20 mouse cellular contexts compared by ENCODE assay signal in the genomic region with DNA sequence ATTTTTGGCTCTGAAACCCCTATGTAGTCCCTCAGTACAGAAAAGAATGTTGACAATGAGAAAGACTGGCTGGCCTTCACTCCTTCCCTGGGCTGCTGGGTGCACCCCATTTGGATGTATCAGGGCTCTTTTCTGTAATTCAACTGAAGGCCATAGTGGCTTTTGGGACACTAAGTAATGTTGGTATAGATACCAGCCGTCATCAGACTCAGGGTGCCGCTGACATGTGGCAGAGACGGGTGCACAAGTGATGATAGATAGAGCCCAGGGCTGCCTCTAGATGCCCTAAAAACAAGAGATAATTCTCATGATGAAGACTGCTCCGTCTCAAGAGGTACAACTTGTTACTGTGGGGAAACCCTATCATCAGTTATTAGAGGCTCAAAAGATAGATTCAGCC.
A peak's percentile ranks its signal among the peaks of the same experiment; 100 is the strongest.
DNase-seq lines count a peak whose midpoint lies in the region; ATAC-seq lines count a peak whose summit lies in the region.
"Had no signal": no experiment of that assay in that cellular context is flagged by ENCODE, and none has a peak within 500 bp of the region (broad histone marks: within the 10 kb centered on the region; RNA-seq: fewer than 3 reads in every experiment).

No protein-coding gene starts in this region.

- H3K27ac ChIP-seq in heart, embryonic 12.5 days (ENCODE audit: poor library complexity, severe bottlenecking): no peak overlapping the region
- 0 out of 2 replicates have a peak overlapping the region, but pooled peaks have one; percentile 39 for H3K27ac ChIP-seq in heart, embryonic 16.5 days (ENCODE audit: low read length)
- H3K27ac ChIP-seq in kidney, embryonic 14.5 days (ENCODE audit: low read depth, low read length): no peak overlapping the region
- H3K27ac ChIP-seq: embryonic facial prominence, embryonic 12.5 days; forebrain, embryonic 15.5 days; hindbrain, embryonic 12.5 days had no signal

- H3K4me1 ChIP-seq in heart, embryonic 12.5 days (replicated peaks): peaks cover 28% of the 10 kb centered on the region
- peaks cover 13% of the 10 kb centered on the region for H3K4me1 ChIP-seq in heart, embryonic 16.5 days (ENCODE audit: control insufficient read depth, insufficient read depth, low read length)
- H3K4me1 ChIP-seq in kidney, embryonic 14.5 days (ENCODE audit: control insufficient read depth, insufficient read depth, low read length): no peaks in the 10 kb centered on the region
- H3K4me1 ChIP-seq: embryonic facial prominence, embryonic 12.5 days had no signal

- no peak overlapping the region for H3K4me2 ChIP-seq in heart, embryonic 12.5 days
- H3K4me2 ChIP-seq in heart, embryonic 16.5 days (ENCODE audit: low read depth, low read length): 0 out of 2 replicates have a peak overlapping the region, but pooled peaks have one; percentile 12
- no peak overlapping the region for H3K4me2 ChIP-seq in kidney, embryonic 14.5 days (replicated peaks; ENCODE audit: low read depth, low read length)
- H3K4me2 ChIP-seq: embryonic facial prominence, embryonic 12.5 days; forebrain, embryonic 15.5 days; hindbrain, embryonic 12.5 days had no signal

- peak; percentile 73 for ATAC-seq in heart, embryonic 12.5 days (ENCODE audit: insufficient number of reproducible peaks, low FRiP score)
- peak; percentile 88 for ATAC-seq in heart, embryonic 16.5 days (replicated peaks; ENCODE audit: extremely low read depth, insufficient read depth, low FRiP score)
- ATAC-seq in kidney, embryonic 14.5 days (ENCODE audit: low FRiP score, low TSS enrichment): no peak
- ATAC-seq: CD4-positive, CD25-positive, alpha-beta regulatory T cell, adult 4 months; forebrain, embryonic 15.5 days; inflammation-experienced regulatory T-cells, adult 6 months; intestine, postnatal 0 days had no signal

- H3K4me3 ChIP-seq in heart, embryonic 12.5 days: no peak overlapping the region
- no peak overlapping the region for H3K4me3 ChIP-seq in heart, embryonic 16.5 days (ENCODE audit: low read length)
- H3K4me3 ChIP-seq in kidney, embryonic 14.5 days (ENCODE audit: low read length): no peak overlapping the region
- H3K4me3 ChIP-seq: embryonic facial prominence, embryonic 12.5 days; forebrain, embryonic 15.5 days; hindbrain, embryonic 12.5 days had no signal

- DNase-seq in heart, adult 11 months: peak; percentile 87
- no peak for DNase-seq in heart, adult 8-10 months (ENCODE audit: low spot score)
- no peak for DNase-seq in cerebellum, adult 8-10 months
- DNase-seq in kidney, postnatal 4 days: no peak
- DNase-seq: adrenal gland, adult 8-10 months; B cell, adult 2 months; cerebellum, adult 11 months; cerebellum, adult 9-10 months; gastrocnemius, postnatal 14 days; kidney, adult 8-10 months had no signal

- no peaks in the 10 kb centered on the region for H3K9me3 ChIP-seq in heart, embryonic 12.5 days (replicated peaks)
- no peaks in the 10 kb centered on the region for H3K9me3 ChIP-seq in heart, embryonic 16.5 days (replicated peaks; ENCODE audit: control insufficient read depth, low read length)
- no peaks in the 10 kb centered on the region for H3K9me3 ChIP-seq in kidney, embryonic 14.5 days (ENCODE audit: control insufficient read depth, low read length)
- H3K9me3 ChIP-seq: embryonic facial prominence, embryonic 12.5 days; forebrain, embryonic 15.5 days; hindbrain, embryonic 12.5 days had no signal

- H3K9ac ChIP-seq in heart, embryonic 12.5 days: no peak overlapping the region
- no peak overlapping the region for H3K9ac ChIP-seq in heart, embryonic 16.5 days (ENCODE audit: low read length)
- no peak overlapping the region for H3K9ac ChIP-seq in kidney, embryonic 14.5 days (ENCODE audit: low read depth, low read length)
- H3K9ac ChIP-seq: embryonic facial prominence, embryonic 12.5 days; forebrain, embryonic 15.5 days; hindbrain, embryonic 12.5 days had no signal

- peaks cover 24% of the 10 kb centered on the region for H3K27me3 ChIP-seq in heart, embryonic 12.5 days (replicated peaks)
- peaks cover 10% of the 10 kb centered on the region for H3K27me3 ChIP-seq in heart, embryonic 16.5 days (ENCODE audit: control insufficient read depth, insufficient read depth, low read length)
- no peaks in the 10 kb centered on the region for H3K27me3 ChIP-seq in kidney, embryonic 14.5 days (ENCODE audit: control insufficient read depth, insufficient read depth, low read length)
- H3K27me3 ChIP-seq: embryonic facial prominence, embryonic 12.5 days; forebrain, embryonic 15.5 days; hindbrain, embryonic 12.5 days had no signal

- 21% methylated on average over 4 of the region's 4 CpGs for WGBS in heart, embryonic 12.5 days
- WGBS in heart, embryonic 16.5 days: 45% methylated on average over 4 of the region's 4 CpGs
- WGBS in kidney, embryonic 14.5 days: 90% methylated on average over 4 of the region's 4 CpGs

- H3K36me3 ChIP-seq in heart, embryonic 12.5 days: no peaks in the 10 kb centered on the region
- H3K36me3 ChIP-seq in heart, embryonic 16.5 days (ENCODE audit: control insufficient read depth, insufficient read depth): no peaks in the 10 kb centered on the region
- H3K36me3 ChIP-seq in kidney, embryonic 14.5 days (ENCODE audit: control insufficient read depth, insufficient read depth, low read length): no peaks in the 10 kb centered on the region
- H3K36me3 ChIP-seq: embryonic facial prominence, embryonic 12.5 days; forebrain, embryonic 15.5 days; G1E; hindbrain, embryonic 12.5 days had no signal
